Mouse (Mus musculus) heart, embryonic 14.5 days (tissue): ENCODE measurements around the gene A730071L15Rik. TPM values are rescaled to one million over a fixed set of nuclear protein-coding genes. Genes with fewer than 3 reads are reported as not detected.
A peak's percentile ranks its signal among the peaks of the same experiment; 100 is the strongest.

Source experiments
- ATAC-seq: fragments of 200-750 bp; cut with Nextera tagmentation; 2 replicates; pipeline ENCODE4 v1.8.0; 2017; ENCODE audit warnings: low read depth, moderate TSS enrichment; ENCODE audit not compliant: insufficient number of reproducible peaks, insufficient read depth, low FRiP score
- H3K27ac ChIP-seq, 2 experiments: fragments of 200-500 bp in 1 of 2; fragments of 300-500 bp in 1 of 2; sonication (generic) in 1 of 2; replicated peaks in 1 of 2; 2 replicates each; pipeline ENCODE4 v1.5.1; 2012 to 2014; ENCODE audit warnings: low read depth in 2 of 2, low read length in 2 of 2, control low read depth in 1 of 2, mild to moderate bottlenecking in 1 of 2, mixed read lengths in 1 of 2; ENCODE audit not compliant: control insufficient read depth in 1 of 2, insufficient read depth in 1 of 2
- H3K27me3 ChIP-seq: fragments of 300-500 bp; sonication (generic); 2 replicates; pipeline ENCODE4 v1.6.1; 2014; ENCODE audit warnings: mild to moderate bottlenecking, low read length, control low read depth; ENCODE audit not compliant: control insufficient read depth, insufficient read depth
- H3K36me3 ChIP-seq: fragments of 300-500 bp; sonication (generic); 2 replicates; pipeline ENCODE4 v1.6.1; 2014; ENCODE audit warnings: mild to moderate bottlenecking, control low read depth, low read length, mixed read lengths; ENCODE audit not compliant: control insufficient read depth, insufficient read depth
- H3K4me1 ChIP-seq, 2 experiments: fragments of 200-500 bp in 1 of 2; fragments of 300-500 bp in 1 of 2; sonication (generic) in 1 of 2; 2 replicates each; pipeline ENCODE4 v1.6.1; 2012 to 2014; ENCODE audit warnings: low read length in 2 of 2, control low read depth in 1 of 2, mixed read lengths in 1 of 2; ENCODE audit not compliant: control insufficient read depth in 2 of 2, insufficient read depth in 2 of 2
- H3K4me2 ChIP-seq: fragments of 300-500 bp; sonication (generic); 2 replicates; pipeline ENCODE4 v1.6.1; 2014; ENCODE audit warnings: mild to moderate bottlenecking, low read length
- H3K4me3 ChIP-seq, 2 experiments: fragments of 200-500 bp in 1 of 2; fragments of 300-500 bp in 1 of 2; sonication (generic) in 1 of 2; 2 replicates each; pipeline ENCODE4 v1.5.1; 2012 to 2014; ENCODE audit warnings: low read length in 2 of 2, mild to moderate bottlenecking in 2 of 2, control low read depth in 1 of 2, low read depth in 1 of 2, moderate library complexity in 1 of 2; ENCODE audit not compliant: control insufficient read depth in 1 of 2, insufficient read depth in 1 of 2
- H3K9ac ChIP-seq: fragments of 300-500 bp; sonication (generic); 2 replicates; pipeline ENCODE4 v1.6.1; 2014; ENCODE audit warnings: mild to moderate bottlenecking, low read length
- H3K9me3 ChIP-seq: fragments of 300-500 bp; sonication (generic); 2 replicates; pipeline ENCODE4 v1.6.1; 2016; ENCODE audit warnings: low read length, control low read depth; ENCODE audit not compliant: control insufficient read depth
- WGBS: fragments of 180-500 bp; shearing (Covaris S2); extraction: QIAGEN DNeasy Blood & Tissue Kit; methylation state at CpG from one replicate; pipeline ENCODE4 v1.1.7; 2014; 5-methylcytosine and 5-hydroxymethylcytosine counted together
- polyA plus RNA-seq: library from polyadenylated mRNA; unstranded; fragments of >200 nt; fragmentation: Nextera tagmentation; extraction: Ambion mirVana; gene quantifications from 2 replicates; pipeline ENCODE4 v1.2.1, GENCODE M21; 2014

The A730071L15Rik gene
- polyA plus RNA-seq, 1 experiment from 2014 or later = 0.80 TPM

GRCm38 (mm10) chr11:6200570-6200969 lies 741 bp downstream of the A730071L15Rik start:
- Histone ChIP-seq H3K9me3 (no peaks in the 10 kb centered on the region), H3K4me2 (peak overlapping the region; percentile 76), H3K4me3 (peak overlapping the region; percentile 83 to 86), H3K27me3 (no peaks in the 10 kb centered on the region), H3K27ac (peak overlapping the region; percentile 95 to 97; a peak in 3 of 4 replicates), H3K4me1 (peaks cover 2 to 21% of the 10 kb centered on the region in 2 experiments), H3K9ac (peak overlapping the region; percentile 88), H3K36me3 (no peaks in the 10 kb centered on the region)
- ATAC-seq = no peak
- 27% methylated on average over 9 of the region's 9 CpGs for WGBS

- no peak overlapping the region for H3K9ac ChIP-seq
- 77% methylated on average over 2 of the region's 2 CpGs for WGBS
- H3K27me3 ChIP-seq = no peaks in the 10 kb centered on the region
- no peak overlapping the region for H3K27ac ChIP-seq
- ATAC-seq = no peak
- H3K9me3 ChIP-seq = 0 out of 2 replicates have a peak, but pooled peaks cover 4% of the 10 kb centered on the region
- H3K4me2 ChIP-seq = no peak overlapping the region
- no peaks in the 10 kb centered on the region for H3K4me1 ChIP-seq
- H3K4me3 ChIP-seq = no peak overlapping the region
- no peaks in the 10 kb centered on the region for H3K36me3 ChIP-seq
These were observed 7.3 kb downstream of the A730071L15Rik start for GRCm38 (mm10) chr11:6207090-6207489.

GRCm38 (mm10) chr11:6208158-6208557 lies 8.3 kb downstream of the A730071L15Rik start:
- 0 out of 2 replicates have a peak, but pooled peaks cover 4% of the 10 kb centered on the region for H3K9me3 ChIP-seq
- H3K27ac ChIP-seq = no peak overlapping the region
- H3K9ac ChIP-seq = no peak overlapping the region
- 84% methylated on average over 1 of the region's 1 CpGs for WGBS
- H3K27me3 ChIP-seq = no peaks in the 10 kb centered on the region
- H3K4me2 ChIP-seq = no peak overlapping the region
- no peak for ATAC-seq
- no peaks in the 10 kb centered on the region for H3K36me3 ChIP-seq
- H3K4me3 ChIP-seq = no peak overlapping the region
- no peaks in the 10 kb centered on the region for H3K4me1 ChIP-seq

DNA sequence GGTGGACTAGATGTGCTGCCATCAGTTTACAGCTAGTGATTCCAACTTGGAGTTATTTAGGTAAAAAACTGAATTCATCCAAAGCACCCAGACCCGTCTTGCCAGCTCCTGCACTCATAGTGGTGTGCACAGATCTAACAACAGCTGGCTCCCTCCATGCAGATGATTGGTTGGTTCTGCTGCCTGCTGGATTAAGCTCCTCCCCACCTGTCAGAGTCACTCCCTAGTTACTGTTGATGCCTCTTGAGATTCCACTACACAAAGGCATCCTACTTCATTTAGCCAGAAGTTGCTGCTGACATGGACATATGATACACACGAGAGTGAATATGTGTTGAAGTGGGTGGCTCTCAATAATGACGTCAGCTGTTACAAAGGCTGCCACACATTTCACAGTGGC lies 17.0 kb downstream of the A730071L15Rik start:
- H3K4me1 ChIP-seq = 0 out of 4 replicates have a peak, but pooled peaks cover 0 to 3% of the 10 kb centered on the region in 2 experiments
- no peak overlapping the region for H3K27ac ChIP-seq
- H3K9me3 ChIP-seq = no peaks in the 10 kb centered on the region
- no peaks in the 10 kb centered on the region for H3K36me3 ChIP-seq
- ATAC-seq = no peak
- 33% methylated on average over 3 of the region's 3 CpGs for WGBS
- no peak overlapping the region for H3K4me3 ChIP-seq
- no peak overlapping the region for H3K9ac ChIP-seq
- peaks cover 4% of the 10 kb centered on the region; the same call in 1 of the 2 replicates for H3K27me3 ChIP-seq
- H3K4me2 ChIP-seq = no peak overlapping the region

- WGBS = 70% methylated on average over 11 of the region's 11 CpGs
- Histone ChIP-seq H3K4me3 (no peak overlapping the region), H3K27ac (no peak overlapping the region), H3K9me3 (no peaks in the 10 kb centered on the region), H3K4me2 (no peak overlapping the region), H3K36me3 (no peaks in the 10 kb centered on the region), H3K9ac (no peak overlapping the region), H3K27me3 (peaks cover 9% of the 10 kb centered on the region), H3K4me1 (0 out of 4 replicates have a peak, but pooled peaks cover 0 to 3% of the 10 kb centered on the region in 2 experiments)
- no peak for ATAC-seq
These were observed 18.5 kb downstream of the A730071L15Rik start for GRCm38 (mm10) chr11:6218189-6218896.

DNA sequence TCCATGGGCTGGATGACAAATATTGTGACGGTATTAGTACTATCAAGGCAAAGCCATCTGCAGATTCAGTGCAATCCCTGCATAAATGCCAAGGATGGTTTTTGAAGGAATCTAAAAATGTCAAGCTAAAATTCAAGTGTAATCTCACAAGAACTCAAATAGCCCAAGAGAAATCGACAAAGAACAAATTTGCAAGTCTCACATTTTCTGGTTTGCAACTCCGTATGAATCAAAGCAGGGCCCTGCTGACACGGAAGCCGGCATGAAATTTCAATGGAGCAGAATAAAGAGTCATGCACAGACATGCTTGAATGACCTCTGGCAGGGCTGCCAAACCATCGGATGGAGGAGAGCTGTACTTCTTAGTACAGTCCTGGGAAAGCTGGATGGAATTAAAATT lies 20.1 kb downstream of the A730071L15Rik start:
- Histone ChIP-seq H3K9me3 (no peaks in the 10 kb centered on the region), H3K9ac (no peak overlapping the region), H3K36me3 (no peaks in the 10 kb centered on the region), H3K27me3 (peaks cover 9% of the 10 kb centered on the region), H3K4me3 (no peak overlapping the region), H3K4me1 (0 out of 4 replicates have a peak, but pooled peaks cover 0 to 3% of the 10 kb centered on the region in 2 experiments), H3K4me2 (no peak overlapping the region), H3K27ac (no peak overlapping the region)
- no peak for ATAC-seq
- 84% methylated on average over 6 of the region's 6 CpGs for WGBS

DNA sequence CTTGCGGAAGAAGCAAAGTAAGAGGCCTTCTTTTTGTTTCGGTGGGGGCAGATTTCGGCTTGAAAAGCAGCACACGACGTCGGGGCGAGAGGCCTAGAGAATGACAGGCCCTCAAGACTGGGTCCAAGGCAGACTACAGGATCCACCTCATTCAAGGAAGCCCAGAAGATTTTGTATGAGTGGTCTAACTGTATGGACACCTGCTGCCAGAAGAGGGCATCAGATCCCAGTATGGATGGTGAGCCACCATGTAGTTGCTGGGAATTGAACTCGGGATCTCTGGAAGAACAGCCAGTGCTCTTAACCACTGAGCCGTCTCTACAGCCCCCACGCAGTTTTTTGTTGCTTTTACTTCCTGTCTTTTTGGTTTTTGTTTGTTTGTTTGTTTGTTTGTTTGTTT lies 22.4 kb downstream of the A730071L15Rik start:
- Histone ChIP-seq H3K4me3 (no peak overlapping the region), H3K4me2 (no peak overlapping the region), H3K27me3 (peaks cover 9% of the 10 kb centered on the region), H3K4me1 (no peaks in the 10 kb centered on the region), H3K36me3 (no peaks in the 10 kb centered on the region), H3K9ac (no peak overlapping the region), H3K9me3 (no peaks in the 10 kb centered on the region), H3K27ac (no peak overlapping the region)
- WGBS = 93% methylated on average over 10 of the region's 10 CpGs
- no peak for ATAC-seq
